Mouse (Mus musculus) neural tube, embryonic 11.5 days (tissue): ENCODE measurements around the gene Cdh18. TPM values are rescaled to one million over a fixed set of nuclear protein-coding genes. Genes with fewer than 3 reads are reported as not detected.

Experiments used
- ATAC-seq: fragments of 200-750 bp; cut with Nextera tagmentation; 2 replicates; pipeline ENCODE4 v1.8.0; 2017; ENCODE audit warnings: moderate number of reproducible peaks, mild to moderate bottlenecking, moderate TSS enrichment, moderate library complexity; ENCODE audit not compliant: insufficient read depth, low FRiP score, low TSS enrichment
- DNase-seq: peaks from one replicate; pipeline ENCODE4 v3.0.0-alpha.2; 2015; ENCODE audit warnings: low spot score
- H3K27ac ChIP-seq: fragments of 300-500 bp; sonication (generic); 2 replicates; pipeline ENCODE4 v1.5.1; 2014; ENCODE audit warnings: low read depth, mild to moderate bottlenecking, low read length
- H3K27me3 ChIP-seq: fragments of 300-500 bp; sonication (generic); 2 replicates; pipeline ENCODE4 v1.6.1; 2014; ENCODE audit warnings: mild to moderate bottlenecking, low read length, mixed read lengths; ENCODE audit not compliant: control insufficient read depth, insufficient read depth
- H3K36me3 ChIP-seq: fragments of 300-500 bp; sonication (generic); 2 replicates; pipeline ENCODE4 v1.6.1; 2014; ENCODE audit warnings: mild to moderate bottlenecking, low read length, moderate library complexity, mixed read lengths; ENCODE audit not compliant: control insufficient read depth, insufficient read depth
- H3K4me1 ChIP-seq: fragments of 300-500 bp; sonication (generic); 2 replicates; pipeline ENCODE4 v1.6.1; 2014; ENCODE audit warnings: low read length, mixed read lengths; ENCODE audit not compliant: control insufficient read depth, insufficient read depth
- H3K4me2 ChIP-seq: fragments of 300-500 bp; sonication (generic); 2 replicates; pipeline ENCODE4 v1.6.1; 2014; ENCODE audit warnings: low read depth, mild to moderate bottlenecking, moderate library complexity
- H3K4me3 ChIP-seq: fragments of 300-500 bp; sonication (generic); 2 replicates; pipeline ENCODE4 v1.5.1; 2014; ENCODE audit warnings: low read depth, low read length
- H3K9ac ChIP-seq: fragments of 300-500 bp; sonication (generic); 2 replicates; pipeline ENCODE4 v1.6.1; 2014; ENCODE audit warnings: mild to moderate bottlenecking, low read length
- H3K9me3 ChIP-seq: fragments of 300-500 bp; sonication (generic); 2 replicates; pipeline ENCODE4 v1.6.1; 2016; ENCODE audit warnings: low read length; ENCODE audit not compliant: control insufficient read depth
- WGBS: fragments of 180-500 bp; shearing (Covaris S2); extraction: QIAGEN DNeasy Blood & Tissue Kit; methylation state at CpG from one replicate; pipeline ENCODE4 v1.1.7; 2014; 5-methylcytosine and 5-hydroxymethylcytosine counted together
- polyA plus RNA-seq: library from polyadenylated mRNA; unstranded; fragments of >200 nt; fragmentation: Nextera tagmentation; extraction: Ambion mirVana; gene quantifications from 2 replicates; pipeline ENCODE4 v1.2.1, GENCODE M21; 2014

Cdh18 gene
- 0.68 and 0.99 TPM in 2 replicates for polyA plus RNA-seq

DNA sequence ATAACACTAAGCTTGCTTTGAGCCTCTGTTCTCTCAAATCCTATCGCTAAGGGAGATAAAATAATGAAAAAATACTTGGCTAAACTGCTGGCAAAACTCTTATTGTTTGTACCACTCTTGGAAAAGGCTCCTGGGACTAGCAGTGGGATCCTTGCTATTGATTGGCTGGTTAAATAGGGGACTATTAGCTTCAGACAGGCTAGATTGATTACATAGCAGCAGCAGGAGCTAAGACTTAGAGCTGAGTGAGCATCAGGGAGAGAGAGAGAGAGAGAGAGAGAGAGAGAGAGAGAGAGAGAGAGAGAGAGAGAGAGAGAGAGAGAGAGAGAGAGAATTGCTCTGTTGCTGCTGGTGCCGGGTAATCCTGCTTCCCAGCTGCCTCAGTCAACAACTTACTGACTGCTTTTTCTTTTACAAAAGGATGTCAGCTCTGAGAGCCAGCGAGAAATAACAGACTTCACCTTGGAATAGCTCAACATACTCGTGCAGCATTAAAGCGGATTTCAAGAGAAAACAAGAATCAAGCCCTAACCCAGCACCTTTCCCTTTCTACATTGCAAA lies at the start of gene Cdh18:
Gene Cdh18 (plus strand): TSS at position 312 of the 561 bp plus-strand sequence.
- no peak within 1 kb of the TSS for H3K9ac ChIP-seq
- no peaks in the 10 kb centered on the region for H3K4me1 ChIP-seq
- H3K9me3 ChIP-seq: no peaks in the 10 kb centered on the region
- WGBS: 55% methylated on average over 5 of the region's 5 CpGs
- no peak within 1 kb of the TSS for H3K27ac ChIP-seq
- no peak for DNase-seq
- no peak within 1 kb of the TSS for H3K4me3 ChIP-seq
- no peak for ATAC-seq
- H3K27me3 ChIP-seq: no peaks in the 10 kb centered on the region
- no peak within 1 kb of the TSS for H3K4me2 ChIP-seq
- H3K36me3 ChIP-seq: no peaks in the 10 kb centered on the region

GRCm38 (mm10) chr15:22511271-22511670 lies 37.6 kb upstream of the Cdh18 start:
- H3K4me3 ChIP-seq: no peak overlapping the region
- no peak overlapping the region for H3K27ac ChIP-seq
- no peaks in the 10 kb centered on the region for H3K36me3 ChIP-seq
- ATAC-seq: no peak
- H3K4me2 ChIP-seq: no peak overlapping the region
- H3K4me1 ChIP-seq: no peaks in the 10 kb centered on the region
- no peak for DNase-seq
- H3K27me3 ChIP-seq: no peaks in the 10 kb centered on the region
- no peaks in the 10 kb centered on the region for H3K9me3 ChIP-seq
- H3K9ac ChIP-seq: no peak overlapping the region

GRCm38 (mm10) chr15:22535828-22536227 lies 13.0 kb upstream of the Cdh18 start:
- H3K27ac ChIP-seq: no peak overlapping the region
- no peak overlapping the region for H3K9ac ChIP-seq
- H3K4me3 ChIP-seq: no peak overlapping the region
- H3K4me2 ChIP-seq: no peak overlapping the region
- H3K4me1 ChIP-seq: no peaks in the 10 kb centered on the region
- no peaks in the 10 kb centered on the region for H3K9me3 ChIP-seq
- 69% methylated on average over 2 of the region's 2 CpGs for WGBS
- no peak for DNase-seq
- no peaks in the 10 kb centered on the region for H3K27me3 ChIP-seq
- H3K36me3 ChIP-seq: no peaks in the 10 kb centered on the region
- ATAC-seq: no peak

DNA sequence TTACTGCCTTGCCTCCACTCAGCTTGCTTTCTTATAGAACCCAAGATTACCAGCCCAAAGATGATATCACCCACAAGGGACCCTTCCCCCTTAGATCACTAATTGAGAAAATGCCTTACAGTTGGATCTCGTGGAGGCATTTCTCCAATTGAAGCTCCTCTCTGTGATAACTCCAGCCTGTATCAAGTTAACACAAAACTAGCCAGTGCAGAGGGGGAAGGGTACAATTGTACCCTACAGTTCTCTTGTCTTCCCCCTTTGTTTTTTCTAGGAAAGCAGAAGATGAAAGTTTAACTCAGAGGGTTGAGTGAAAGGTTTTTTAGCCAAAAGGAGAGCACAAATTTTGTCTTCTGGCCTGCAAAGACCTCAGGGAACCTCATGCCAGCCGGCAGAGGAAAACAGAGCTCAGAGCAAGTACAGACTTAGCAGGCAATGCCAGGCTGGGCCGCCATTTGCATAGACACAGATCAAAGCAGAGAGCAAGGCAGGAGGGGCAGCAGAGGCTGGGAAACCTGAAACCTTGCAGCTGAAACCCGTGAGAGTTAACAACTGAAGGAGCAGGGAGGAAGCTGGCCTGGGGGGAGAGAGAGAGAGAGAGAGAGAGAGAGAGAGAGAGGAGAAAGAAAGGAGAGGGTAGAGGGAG lies 29.3 kb downstream of the Cdh18 start:
- Histone ChIP-seq H3K4me3 (no peak overlapping the region), H3K9me3 (no peaks in the 10 kb centered on the region), H3K27ac (no peak overlapping the region), H3K27me3 (no peaks in the 10 kb centered on the region), H3K36me3 (no peaks in the 10 kb centered on the region), H3K9ac (no peak overlapping the region), H3K4me1 (no peaks in the 10 kb centered on the region), H3K4me2 (no peak overlapping the region)
- ATAC-seq (no peak; the same call in 1 of the 2 replicates), DNase-seq (peak; percentile 27)
- WGBS: 8% methylated on average over 4 of the region's 4 CpGs

DNA sequence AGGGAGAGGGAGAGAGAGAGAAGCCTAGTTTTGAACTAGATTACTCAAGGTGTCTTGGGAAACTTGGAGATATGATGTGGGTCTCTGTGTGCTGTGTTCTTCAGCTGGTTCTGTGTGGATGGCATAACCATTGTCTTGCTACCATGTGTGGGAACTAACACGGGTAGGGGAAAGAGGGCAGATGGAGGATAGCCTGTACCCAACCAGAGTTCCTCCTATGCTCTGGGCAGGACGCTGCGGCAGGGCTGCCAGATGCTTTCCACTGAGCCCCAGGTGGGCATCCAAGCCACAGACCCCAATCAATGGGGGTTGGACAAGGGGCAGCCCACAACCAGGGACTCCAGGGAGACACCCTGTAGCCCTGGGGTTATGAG lies 29.8 kb downstream of the Cdh18 start:
- no peaks in the 10 kb centered on the region for H3K9me3 ChIP-seq
- no peaks in the 10 kb centered on the region for H3K27me3 ChIP-seq
- H3K4me3 ChIP-seq: no peak overlapping the region
- no peak overlapping the region for H3K4me2 ChIP-seq
- H3K9ac ChIP-seq: no peak overlapping the region
- H3K4me1 ChIP-seq: no peaks in the 10 kb centered on the region
- no peak overlapping the region for H3K27ac ChIP-seq
- 27% methylated on average over 3 of the region's 3 CpGs for WGBS
- DNase-seq: no peak
- ATAC-seq: no peak
- no peaks in the 10 kb centered on the region for H3K36me3 ChIP-seq

DNA sequence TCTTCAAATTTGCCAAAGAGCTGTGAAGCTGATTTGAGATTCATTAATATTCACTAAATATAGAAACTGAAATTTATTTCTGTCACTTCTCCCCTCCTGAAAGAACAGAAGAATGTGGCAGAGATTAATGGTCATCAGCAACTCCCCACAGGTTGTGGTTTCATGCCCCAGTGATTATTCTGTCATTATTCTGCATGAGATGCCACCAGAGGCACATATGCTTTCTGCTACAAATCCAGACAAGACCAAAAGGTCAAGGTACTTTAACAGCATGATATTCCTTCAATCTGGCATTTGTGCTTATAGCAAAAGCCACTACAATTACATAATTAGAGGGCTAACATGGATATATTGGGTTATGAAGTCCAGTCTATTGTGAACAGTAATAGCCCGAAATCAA lies 35.8 kb downstream of the Cdh18 start:
- DNase-seq: peak; percentile 24
- H3K4me1 ChIP-seq: no peaks in the 10 kb centered on the region
- no peak overlapping the region for H3K4me3 ChIP-seq
- no peak overlapping the region for H3K9ac ChIP-seq
- H3K4me2 ChIP-seq: no peak overlapping the region
- no peak overlapping the region for H3K27ac ChIP-seq
- 85% methylated on average over 1 of the region's 1 CpGs for whole genome bisulfite sequencing
- ATAC-seq: no peak
- no peaks in the 10 kb centered on the region for H3K27me3 ChIP-seq
- H3K36me3 ChIP-seq: no peaks in the 10 kb centered on the region
- no peaks in the 10 kb centered on the region for H3K9me3 ChIP-seq

DNA sequence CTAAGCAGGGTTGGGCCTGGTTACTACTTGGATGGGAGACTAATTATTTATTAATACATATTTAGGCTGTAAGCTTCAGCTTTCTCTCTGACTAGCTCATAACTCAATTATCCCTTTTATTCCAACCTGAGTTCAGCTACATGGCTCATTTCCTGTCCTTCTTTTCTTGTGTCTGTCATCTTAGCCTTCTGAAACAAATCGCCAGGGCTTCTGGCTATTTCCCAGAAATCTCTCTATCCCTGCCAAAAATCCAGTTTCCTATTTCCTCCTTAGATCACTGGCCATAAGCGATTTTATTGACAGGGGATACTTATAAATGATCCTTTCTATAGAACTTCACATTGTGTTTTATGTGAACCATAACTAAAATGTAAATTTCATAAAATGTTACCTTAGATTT lies 167.6 kb downstream of the Cdh18 start:
- Histone ChIP-seq H3K27me3 (no peaks in the 10 kb centered on the region), H3K4me3 (no peak overlapping the region), H3K36me3 (no peaks in the 10 kb centered on the region), H3K4me2 (no peak overlapping the region), H3K9ac (no peak overlapping the region), H3K4me1 (no peaks in the 10 kb centered on the region), H3K27ac (no peak overlapping the region), H3K9me3 (no peaks in the 10 kb centered on the region)
- DNase-seq (no peak), ATAC-seq (no peak)
- 91% methylated on average over 2 of the region's 2 CpGs for WGBS

DNA sequence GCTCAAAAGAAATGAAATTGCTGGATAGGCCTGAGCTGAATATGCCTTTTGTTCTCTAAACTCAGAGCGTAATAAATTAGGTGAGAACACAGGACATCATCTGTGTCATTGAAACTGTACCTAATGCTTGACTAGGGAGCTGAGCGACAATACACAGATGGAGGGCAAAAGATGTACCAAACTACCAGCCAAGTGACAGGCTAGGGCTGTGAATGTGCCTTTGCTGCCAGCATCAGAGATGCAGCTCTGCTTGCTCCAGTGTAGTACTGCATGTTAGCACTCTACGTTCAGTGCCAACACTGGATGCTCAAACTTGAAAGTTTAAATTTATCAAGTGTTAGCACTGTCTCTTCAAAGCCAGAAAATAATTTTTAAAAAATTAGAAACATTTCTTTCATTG lies 168.9 kb downstream of the Cdh18 start:
- 48% methylated on average over 3 of the region's 3 CpGs for WGBS
- DNase-seq: peak; percentile 11
- Histone ChIP-seq H3K36me3 (no peaks in the 10 kb centered on the region), H3K27ac (no peak overlapping the region), H3K4me3 (no peak overlapping the region), H3K27me3 (no peaks in the 10 kb centered on the region), H3K9ac (no peak overlapping the region), H3K9me3 (no peaks in the 10 kb centered on the region), H3K4me1 (no peaks in the 10 kb centered on the region), H3K4me2 (no peak overlapping the region)
- peak; percentile 87 for ATAC-seq

DNA sequence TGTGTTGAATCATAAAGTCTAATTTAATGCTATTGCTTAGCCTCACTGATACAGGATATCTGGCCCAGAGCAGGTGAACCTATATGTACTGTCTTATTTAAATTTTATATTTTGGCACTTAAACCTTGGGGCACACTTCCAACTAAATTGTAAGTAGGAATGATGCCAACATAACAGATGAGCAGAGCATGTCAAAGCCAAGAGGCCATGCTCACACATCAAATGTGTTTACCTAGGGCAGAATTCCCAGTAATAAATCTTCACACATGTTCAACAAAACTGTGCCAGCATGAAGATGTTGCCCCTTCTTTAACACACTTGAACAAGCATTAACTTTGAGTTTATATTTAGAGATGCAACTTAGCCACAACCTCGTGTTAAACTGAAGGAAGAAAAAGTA lies 177.8 kb downstream of the Cdh18 start:
- ATAC-seq: no peak
- H3K27me3 ChIP-seq: no peaks in the 10 kb centered on the region

More for the DNA sequence above, 177.8 kb downstream of the Cdh18 start:
- H3K4me2 ChIP-seq: no peak overlapping the region
- no peak overlapping the region for H3K9ac ChIP-seq
- no peaks in the 10 kb centered on the region for H3K4me1 ChIP-seq
- H3K36me3 ChIP-seq: no peaks in the 10 kb centered on the region
- no peak overlapping the region for H3K27ac ChIP-seq
- WGBS: 71% methylated on average over 1 of the region's 1 CpGs
- no peak for DNase-seq
- H3K9me3 ChIP-seq: no peaks in the 10 kb centered on the region
- H3K4me3 ChIP-seq: no peak overlapping the region
